Mouse (Mus musculus) WW6 (cell line): ENCODE measurements around the gene Pop5.

Experiments
- DNase-seq: peaks from one replicate; pipeline ENCODE4 v3.0.0-alpha.2; 2013; ENCODE audit warnings: low read depth, low spot score

The Pop5 gene

DNA sequence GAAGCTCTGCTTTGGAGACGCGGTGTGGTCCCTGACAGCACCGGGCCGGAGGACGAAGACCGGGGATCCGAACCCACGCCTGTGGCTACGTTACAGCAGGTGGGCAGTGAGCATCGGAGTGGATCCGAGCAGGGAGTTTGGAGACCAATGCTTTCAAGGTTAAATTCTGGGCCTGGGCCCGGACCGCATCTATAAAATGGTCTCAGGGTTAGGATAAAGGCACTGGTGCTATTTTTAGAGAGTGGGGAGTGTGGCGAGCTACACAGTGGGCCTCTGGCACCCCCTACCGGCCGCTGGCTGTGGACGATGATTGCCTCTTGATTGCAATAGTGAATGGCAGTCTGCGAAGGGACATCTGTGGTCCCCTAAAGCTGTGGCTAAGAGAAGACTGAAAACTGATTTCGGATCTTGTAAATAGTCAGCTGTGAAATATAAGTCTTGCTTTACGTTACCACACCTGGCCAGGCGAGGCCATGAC, at the start of gene Pop5:
TSS of gene Pop5 (plus strand) at position 51 of the 478 bp plus-strand sequence.
- DNase-seq: peak; percentile 65

DNA sequence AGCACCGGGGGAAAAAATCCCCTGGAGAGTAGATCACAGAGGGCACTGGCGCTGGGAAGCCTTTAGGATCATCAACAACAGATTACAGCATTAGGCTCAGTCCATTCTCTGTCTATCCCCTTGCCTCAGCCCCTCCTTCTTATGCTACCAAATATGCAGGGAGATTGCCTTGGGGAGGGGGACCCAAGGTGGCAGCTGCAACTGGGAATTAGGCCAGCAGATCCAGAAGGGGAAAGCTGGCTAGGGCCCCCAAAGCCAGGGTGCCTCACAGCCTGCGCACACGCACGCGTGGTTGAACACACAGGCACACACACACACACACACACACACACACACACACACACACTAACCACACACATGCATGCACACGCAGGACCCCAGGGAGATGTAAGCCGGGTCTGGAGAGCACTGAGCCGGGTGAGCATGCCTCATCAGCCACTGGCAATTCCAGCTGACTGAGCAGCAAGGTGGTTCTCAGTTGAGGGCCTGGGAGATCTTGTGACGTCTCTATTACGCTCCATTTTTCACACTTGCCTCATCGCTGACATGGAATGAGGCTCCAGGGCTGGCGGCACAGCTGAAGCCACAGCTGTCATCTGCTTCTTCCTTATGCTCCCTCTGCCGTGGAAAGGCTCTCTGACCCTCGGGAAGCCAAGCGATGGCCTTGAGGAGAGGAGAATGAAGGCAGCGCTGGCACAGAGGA, 49.1 kb upstream of the Pop5 start:
- no peak for DNase-seq

DNA sequence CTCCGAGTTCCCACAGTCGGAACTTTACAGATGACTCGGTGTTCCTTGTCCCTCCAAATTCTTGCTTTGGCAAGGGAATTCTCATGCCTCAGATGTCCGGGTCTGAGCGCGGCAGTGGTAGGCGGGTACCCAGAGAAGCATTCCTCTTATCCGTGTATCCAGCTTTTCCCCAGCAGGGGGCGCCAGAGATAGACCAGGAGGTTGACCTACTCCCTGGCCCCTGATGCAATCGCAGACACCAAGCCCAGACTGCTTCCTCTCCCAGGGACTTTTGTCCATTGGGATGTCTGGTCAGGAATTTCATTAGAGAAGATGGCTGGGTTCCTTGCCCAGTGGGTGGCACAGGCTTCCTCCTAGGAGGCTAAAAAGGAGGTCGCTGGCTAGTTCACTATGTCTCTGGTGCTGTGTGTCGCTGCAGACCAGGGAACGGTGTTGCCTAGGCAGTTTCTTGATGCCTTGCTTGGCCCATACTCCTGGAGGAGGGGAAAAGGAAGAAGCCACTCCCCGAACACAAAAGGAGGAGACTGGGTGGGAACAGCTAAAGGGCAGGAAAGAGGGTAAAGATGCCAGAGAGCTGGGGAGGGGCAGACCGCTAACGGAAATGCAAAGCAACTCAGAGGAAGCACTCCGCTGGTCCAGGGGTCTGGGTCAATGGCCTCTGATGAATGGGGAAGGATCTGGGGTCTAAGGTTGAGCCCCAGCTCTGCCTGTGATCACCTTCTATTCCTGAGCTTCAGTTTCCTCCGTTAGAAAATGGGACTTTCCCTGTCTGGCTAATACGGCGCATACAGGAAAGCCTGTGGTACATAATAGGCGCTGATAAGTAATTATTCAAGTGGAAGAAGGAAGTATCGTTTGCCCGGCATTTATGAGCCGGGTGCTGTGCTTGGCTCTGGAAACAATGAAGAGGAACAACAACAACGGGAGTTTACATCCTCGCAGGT, 48.2 kb upstream of the Pop5 start:
- DNase-seq: peak; percentile 90

DNA sequence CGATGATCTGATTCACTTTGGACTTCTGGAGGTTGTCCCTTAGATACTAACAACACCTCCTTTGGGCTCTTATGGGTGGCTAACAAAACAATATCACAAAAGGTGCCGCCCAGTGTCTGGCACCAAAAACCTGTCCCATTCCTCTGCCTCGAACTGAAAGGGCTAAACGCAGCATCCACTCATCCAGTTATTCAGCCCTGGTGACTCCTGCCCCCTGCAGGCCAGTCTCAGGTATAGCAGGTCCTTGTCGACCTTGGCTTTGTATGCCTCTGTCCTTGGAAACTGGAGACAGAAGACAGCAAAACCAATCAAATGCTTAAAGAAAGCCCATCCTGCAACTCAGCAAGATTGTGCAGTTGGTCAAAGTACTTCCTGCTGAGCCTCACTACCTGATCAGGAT, 46.8 kb upstream of the Pop5 start:
- DNase-seq: no peak

DNA sequence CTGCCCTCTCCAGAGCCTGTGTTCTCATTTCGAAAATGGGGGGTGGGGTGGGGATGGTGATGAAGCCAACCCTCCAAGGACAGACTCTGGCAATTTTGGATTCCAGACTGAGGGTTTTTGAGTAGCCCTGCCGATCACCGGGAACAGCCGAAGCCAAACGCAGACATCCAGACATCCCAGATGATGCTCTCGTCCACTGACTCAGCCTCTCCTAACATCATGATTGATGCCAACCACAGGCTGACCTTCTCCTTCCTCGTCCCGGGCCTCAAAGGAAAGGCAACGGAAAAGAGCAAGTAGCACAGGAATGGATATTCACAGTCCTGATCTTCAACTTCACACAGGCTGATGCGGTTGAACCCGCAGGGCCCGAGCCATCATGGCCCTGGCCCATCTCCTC, 45.6 kb upstream of the Pop5 start:
- no peak for DNase-seq

DNA sequence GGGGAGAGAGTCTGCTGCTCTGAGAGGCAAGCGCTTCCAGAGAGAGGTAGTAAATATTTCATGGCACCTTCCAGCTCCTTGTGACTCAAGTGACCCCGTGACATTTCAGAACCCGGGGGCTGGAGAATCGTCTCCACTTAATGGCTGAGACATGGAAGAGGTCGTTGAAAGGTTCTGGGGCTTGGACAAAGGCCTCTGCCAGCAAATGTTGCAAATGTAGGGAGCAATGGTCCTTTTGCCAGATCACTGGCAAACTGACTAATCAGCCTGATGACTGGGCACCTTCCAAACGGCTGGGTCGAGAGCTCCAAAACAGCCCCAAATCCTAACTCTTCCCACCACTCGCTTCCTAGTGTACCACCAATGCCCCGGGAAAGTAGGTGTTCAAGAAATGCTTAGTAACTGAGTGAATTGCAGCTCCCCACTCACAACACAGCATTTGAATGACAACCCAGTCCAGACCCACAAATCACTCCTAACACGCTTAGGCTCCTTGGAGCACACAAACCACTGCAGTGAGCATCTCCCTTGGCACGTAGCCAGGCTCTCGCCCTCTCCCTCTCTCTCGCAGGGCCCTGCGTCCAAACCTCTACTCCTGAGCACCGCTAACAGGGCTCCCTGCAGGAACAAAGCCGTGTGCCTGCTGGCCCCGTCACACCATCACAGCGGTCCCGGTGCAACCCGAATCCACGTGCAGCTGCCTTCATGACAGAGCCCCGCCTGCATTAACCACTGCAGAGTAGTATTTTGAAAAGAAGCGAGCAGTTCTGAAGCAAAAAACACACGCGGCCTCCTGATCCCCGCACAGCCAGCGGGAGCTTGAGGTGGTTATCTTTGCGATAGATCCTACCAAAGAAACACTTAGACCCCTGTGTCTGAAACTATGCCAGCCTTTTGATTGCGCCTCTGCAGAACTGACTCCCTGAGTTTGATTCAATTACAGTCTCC, 43.5 kb upstream of the Pop5 start:
- no peak for DNase-seq

DNA sequence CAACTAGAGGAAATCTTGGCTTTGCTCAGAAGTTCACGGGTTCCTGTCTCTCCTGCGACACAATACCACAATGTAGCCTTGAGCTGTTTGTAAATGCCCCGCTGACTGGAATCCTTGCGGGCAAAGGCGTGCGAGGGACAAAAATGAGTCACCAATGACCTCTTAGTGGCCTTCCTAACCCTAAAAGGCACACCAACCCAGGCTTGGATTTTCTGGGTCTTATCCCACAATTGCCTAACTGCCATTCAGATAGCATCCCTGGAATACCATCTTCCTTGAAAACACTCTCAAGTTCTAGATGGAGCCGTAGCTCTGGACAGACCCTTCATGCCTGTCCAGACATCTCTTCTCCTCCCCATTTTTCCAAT, 42.8 kb upstream of the Pop5 start:
- DNase-seq: no peak

DNA sequence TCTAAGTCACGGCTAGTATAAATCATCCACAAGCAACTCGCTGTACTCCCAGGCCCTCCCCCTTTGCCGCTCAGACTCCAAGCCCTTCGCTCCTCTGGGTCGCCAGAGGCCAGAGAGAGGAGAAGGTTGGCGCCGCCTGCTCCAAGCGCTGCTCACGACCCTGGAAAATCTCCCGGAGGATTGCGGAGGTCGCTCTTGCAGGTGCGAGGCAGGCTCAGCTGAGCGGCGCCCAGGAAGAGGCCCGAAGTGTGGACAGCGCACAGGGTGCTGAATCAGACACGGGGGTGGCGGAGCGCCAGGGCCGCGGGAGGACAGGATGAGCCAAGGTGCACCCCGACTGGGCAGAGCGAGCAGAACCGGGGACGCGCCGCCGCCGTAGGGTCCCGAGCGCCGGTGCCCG, 42.4 kb upstream of the Pop5 start:
- no peak for DNase-seq

DNA sequence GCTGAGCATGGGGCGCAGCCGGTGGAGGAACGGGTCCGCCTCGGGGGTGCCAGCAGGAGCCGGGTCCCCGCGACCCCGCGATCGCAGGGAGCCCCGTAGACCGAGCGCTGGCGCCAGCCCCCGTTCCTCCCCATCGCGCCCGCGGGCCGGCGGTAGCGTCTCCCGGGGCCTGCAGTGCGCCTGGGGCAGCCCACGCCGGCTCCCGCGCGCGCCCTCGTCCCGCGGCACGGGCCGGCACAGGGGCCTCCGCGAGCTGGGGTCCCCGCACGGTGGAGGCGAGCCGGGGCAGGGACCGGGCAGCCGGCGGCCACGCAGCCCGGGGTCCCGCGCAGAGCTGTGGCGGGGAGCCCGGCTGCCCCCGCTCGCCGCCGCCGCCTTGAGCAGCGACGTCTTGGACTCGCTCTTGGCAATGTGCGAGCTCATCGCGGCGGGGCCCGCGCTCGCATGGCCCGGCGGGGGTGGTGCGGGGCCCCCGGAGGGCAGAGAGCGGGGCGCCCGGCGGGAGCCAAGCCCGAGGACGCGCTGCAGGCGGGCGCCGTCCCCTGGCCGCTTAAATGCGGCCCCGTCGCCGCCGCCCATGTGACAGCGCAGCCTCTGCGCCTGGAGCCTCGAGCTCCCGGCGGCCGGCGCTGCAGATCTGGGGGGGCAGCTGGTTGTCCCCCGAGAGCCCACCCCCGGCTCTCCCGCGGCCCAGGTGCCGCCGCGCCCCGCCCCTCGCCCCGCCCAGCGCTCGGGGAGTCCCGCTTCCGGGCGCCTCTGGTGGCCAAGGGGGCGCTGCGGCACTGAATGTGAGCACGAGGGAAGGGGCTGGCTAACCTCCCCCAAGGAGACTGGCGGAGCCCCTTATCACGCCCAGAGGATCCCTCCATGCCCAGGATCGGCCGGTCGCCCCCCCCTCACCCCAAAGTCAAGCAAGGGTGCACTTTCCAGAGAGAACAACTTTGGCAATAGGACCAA, 41.7 kb upstream of the Pop5 start, which contains the start of gene Cabp1:
TSS of gene Cabp1 (minus strand) at position 713 of the 957 bp plus-strand sequence.
- no peak for DNase-seq

DNA sequence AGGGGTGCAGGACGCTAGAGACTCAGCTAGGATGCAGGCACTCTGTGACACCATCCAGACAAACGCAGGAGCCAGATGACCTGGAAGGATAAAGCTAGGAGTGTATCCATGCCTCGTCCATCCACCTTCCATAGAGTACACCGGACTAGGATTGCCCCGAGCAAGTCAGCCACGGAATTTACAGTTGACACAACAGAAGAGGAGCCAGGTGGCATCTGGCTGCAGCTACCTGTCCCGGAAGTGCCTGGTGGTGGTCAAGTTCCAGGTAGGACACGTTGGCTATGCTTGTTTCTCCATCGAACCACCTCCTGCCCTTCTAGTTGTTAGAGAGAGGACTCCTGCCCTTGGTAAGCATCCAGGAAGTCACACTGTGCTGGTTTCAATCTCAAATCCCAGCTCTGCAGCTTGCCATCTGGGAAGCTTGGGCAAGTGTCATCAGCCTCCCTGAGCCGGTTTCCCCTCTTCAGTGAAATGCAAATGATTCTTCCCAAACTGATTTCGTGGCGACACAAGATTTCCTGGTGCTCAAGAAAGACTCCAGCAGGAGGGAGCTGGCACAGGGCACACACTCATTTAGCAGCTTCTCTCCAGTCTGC, 40.9 kb upstream of the Pop5 start:
- no peak for DNase-seq

DNA sequence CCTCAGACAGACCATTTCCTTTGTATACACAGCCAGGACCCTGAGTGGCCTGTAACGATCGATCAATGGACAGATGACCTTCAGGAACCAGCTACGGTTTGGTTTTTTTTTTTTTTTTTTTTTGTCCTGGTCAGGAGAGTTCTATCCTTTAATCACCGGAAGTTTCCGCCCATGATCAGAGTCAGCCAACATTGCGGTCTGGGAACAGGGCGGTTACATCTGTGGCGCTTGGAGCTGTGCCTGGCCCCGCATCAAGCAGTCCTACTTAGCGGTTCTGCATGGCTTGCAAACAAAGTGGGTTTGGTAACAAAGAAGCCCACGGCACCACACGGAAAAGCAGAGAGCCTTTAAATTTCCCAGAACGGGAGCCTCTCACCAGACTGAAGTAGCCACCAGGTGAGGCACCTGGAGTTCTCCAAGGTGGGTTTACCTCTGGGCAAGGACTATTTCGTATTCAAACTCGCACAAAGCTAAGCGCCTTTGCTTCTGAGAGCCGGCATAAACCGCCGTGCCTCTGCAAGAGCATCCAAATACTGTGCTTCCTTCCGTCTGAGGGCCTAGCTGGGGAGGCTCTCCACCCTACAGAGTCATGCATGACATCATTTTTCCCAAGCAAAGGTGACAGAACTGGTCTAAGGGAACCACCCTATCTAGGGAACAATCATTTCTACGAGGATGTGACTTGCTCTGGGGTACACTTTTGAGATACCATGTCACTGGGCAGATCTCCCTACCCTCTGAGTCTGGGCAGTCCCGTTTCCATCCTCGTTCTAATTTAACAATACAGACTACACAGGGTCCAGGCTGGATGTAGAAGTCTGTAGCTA, 31.7 kb upstream of the Pop5 start:
- DNase-seq: no peak

DNA sequence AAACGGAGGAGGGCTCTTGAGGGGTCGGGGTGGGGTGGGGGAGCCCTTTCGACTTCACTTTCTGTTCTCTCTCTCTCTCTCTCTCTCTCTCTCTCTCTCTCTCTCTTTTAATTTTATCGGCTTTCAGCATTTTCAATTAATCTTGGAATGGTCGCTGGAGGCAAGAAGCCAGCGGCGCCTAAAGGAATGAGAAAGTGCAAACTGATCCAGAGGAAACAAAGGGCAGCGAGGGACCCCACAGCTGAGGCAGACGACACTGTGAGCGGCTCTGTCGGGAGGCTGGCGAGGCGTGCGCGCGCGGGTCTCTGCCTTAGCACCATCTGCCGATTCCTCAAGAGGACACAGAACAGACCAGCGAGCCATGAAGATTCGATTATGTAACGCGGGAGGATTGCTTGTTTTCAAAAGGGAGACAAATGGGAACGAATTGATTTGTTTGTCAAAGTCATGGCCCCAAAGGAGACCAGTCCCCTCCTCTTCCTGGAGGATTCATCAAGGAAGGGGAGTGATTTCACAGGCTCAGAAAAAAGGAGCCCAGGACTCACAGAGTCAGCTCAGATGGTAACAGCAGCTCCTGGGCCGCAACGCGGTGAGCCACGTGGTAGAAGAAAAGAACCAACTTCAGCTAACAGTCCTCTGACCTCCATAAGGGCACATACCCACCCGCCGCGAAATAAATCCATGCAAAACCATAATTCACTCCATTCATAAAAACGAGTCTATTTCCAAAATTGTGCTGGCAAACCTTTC, 30.9 kb upstream of the Pop5 start:
- DNase-seq: no peak

DNA sequence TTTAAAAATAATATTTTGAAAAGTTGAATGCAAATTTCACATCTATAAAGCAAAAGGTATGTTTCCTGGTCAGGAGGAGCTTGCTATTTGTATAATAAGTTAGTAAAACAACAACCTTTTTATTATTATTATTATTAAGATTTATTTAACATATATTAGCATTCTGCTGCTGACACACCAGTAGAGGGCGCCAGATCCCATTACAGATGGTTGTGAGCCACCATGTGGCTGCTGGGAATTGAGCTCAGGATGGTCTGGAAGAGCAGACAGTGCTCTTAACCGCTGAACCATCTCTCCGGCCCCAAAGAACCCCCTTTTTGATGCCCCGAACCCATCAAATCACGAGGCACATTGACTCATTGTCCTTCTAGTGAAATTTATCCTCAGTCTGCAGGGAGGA, 28.4 kb upstream of the Pop5 start:
- DNase-seq: no peak

DNA sequence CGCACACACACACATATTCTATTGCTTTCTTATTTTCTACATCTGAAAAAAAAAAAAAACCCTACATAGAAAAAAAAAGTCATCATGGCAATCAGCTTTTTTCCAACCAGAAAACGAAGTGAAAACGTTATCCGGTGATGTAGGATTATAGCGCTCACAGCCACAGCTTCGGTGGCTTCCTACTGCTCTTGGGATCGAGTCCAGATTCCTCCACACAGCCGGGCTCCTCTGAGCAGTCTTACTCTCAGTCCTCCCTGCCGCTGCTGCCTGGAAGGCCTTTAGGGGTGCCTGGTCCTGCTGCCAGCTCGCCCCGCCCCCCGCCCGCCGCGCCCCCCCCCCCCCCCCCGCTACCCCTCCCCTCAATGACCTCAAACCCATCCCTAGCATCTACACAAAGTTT, 27.7 kb upstream of the Pop5 start:
- DNase-seq: no peak

DNA sequence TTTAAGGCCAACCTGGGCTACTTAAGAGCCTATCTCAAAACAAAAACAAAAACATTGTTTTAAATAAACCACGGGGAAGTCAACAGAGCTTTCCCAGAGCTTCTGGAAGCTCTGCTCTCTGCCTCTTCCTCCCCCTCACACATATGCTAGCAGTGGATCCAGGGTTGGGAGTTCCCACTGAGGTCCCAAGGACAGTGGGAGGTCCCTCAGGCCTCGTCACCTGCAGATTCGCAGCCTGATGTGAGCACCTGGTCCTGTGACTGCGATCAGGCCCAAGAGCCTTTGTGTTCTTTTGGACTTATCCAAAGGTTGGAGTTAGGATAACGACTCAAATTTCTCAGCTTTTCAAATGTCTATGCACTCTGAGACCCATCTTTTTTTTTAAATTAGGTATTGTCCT, 27.0 kb upstream of the Pop5 start:
- DNase-seq: no peak

DNA sequence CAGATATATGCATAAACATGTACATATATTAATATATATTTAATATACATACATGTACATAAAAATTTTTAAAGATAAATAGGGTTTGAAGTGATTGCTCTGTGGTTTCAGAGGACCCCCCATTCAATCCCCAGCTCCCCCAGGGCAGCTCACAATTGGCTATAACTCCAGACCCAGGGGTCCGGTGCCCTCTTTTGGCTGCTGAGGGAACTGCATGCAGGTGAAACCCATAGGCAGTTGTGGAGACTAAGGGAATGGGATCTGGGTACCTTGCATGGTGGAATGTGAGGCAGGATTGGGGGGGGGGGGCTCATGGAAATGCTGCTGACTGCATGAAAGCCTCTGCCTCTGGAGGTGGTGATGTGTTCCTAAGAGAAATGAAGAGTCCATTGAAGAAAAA, 25.3 kb upstream of the Pop5 start:
- DNase-seq: no peak

DNA sequence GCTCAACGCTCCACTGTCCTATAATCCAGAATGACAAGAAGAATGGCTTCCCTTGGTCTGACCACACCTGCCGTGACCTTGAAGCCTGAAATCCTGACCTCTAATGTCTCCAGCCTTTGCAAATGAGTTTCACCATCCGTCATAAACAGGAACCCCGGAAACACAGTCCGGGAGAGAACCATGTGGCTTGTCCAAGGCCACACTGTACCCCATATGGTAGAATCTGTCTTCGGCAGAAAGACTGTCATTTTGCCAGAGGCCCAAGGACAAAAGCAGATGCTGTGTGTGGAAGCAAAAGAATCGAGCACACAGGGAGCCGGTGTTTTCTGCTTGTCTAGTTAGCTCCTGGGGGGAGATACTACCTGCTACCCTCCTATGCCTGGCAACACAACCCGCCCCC, 23.2 kb upstream of the Pop5 start:
- DNase-seq: no peak

DNA sequence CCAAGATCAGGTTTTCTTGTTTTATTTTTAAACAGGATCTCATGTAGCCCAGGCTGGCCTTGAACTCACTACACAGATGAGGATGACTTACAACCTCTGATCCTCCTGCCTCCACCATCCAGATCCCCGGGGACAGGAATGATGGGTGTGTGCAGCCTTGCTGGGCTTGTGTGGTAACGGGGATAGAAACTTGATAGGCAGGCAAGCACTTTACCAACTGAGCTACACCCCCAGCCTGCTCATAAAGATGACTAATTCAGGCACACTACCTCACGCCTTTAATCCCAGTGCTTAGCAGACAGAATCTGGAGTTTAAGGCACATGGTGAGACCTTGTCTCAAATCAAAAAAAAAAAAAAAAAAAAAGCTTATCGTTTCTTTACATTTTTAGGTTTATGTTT, 22.8 kb upstream of the Pop5 start:
- no peak for DNase-seq

DNA sequence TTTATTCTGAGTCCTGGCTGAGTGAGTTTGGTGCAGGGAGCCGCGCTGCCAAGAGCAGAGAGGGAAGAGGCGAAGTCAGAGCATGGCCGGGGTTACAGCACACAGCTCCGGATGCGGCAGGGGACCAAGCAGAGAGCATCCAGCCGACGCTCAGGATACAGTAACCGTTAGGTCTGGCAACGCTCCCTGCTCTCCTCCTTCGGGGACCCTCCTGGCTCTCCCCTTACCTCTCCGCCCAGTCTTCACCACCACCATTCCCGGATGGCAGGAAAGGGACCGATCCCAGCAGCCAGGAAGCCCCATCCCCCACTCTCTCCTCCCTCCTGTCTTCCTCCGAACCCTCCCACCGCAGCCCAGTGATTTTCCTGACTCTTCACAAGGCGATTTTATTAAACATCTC, 20.8 kb upstream of the Pop5 start:
- no peak for DNase-seq
